Mouse (Mus musculus) heart, adult 2 months (tissue): ENCODE measurements around the gene Slco3a1.

Experiments used
- EP300 ChIP-seq: fragments of 200-500 bp; IDR thresholded peaks from 2 replicates; pipeline ENCODE4 v1.6.1; 2011; ENCODE audit warnings: low read depth, low read length, control low read depth; ENCODE audit not compliant: insufficient read depth
- POLR2A ChIP-seq: fragments of 200-500 bp; IDR thresholded peaks from 2 replicates; pipeline ENCODE4 v1.6.1; 2011; ENCODE audit warnings: mild to moderate bottlenecking, low read depth, low read length, control low read depth; ENCODE audit not compliant: insufficient read depth

DNA sequence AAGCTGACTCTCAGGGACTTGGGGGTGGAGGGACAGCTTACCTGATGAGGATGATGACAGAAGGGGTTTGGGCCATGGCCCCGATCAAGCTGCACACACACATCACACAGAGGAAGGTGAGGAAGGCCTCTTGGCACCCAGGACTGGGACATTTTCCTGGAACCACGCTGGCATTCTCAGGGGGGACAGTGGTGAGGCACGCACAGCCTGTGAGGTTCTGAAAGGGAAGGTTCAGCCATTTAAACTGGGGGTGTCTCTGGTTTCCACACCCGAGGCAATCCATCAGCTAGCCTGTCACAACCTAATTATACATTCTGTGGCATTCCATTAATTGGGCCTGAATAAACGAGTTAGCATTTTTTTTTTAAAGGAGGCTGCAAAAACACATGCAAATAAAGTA, 251.5 kb downstream of the Slco3a1 start:
- TF ChIP-seq POLR2A (no peak), EP300 (no peak)
